Comparison of ENCODE assay signal across 9 mouse cellular contexts in genomic region chr7:96869079-96869810, GRCm38 (mm10).
DNase-seq lines count a peak whose midpoint lies in the region; ATAC-seq and TF ChIP-seq lines count a peak whose summit lies in the region.
"Had no signal": no experiment of that assay in that cellular context is flagged by ENCODE, and none has a peak within 500 bp of the region (broad histone marks: within the 10 kb centered on the region; RNA-seq: fewer than 3 reads in every experiment).

No protein-coding gene starts in this region.

- H3K4me3 ChIP-seq in lung, embryonic 14.5 days (ENCODE audit: low read depth, low read length): no peak overlapping the region
- no peak overlapping the region for H3K4me3 ChIP-seq in lung, adult 2 months (replicated peaks; ENCODE audit: extremely low read depth, low read depth, low read length)

- peak; percentile 23; the same call in 1 of the 2 replicates for ATAC-seq in lung, embryonic 14.5 days (ENCODE audit: insufficient read depth)

- no peak overlapping the region for H3K27ac ChIP-seq in lung, embryonic 14.5 days (ENCODE audit: low read depth)

- TF ChIP-seq CTCF in lung, embryonic 14.5 days (IDR thresholded peaks at IDR 0.05; ENCODE audit: low read depth): no peak
- TF ChIP-seq CTCF in lung, adult 2 months (IDR thresholded peaks at IDR 0.05; ENCODE audit: insufficient read depth, low read length): no peak

- DNase-seq in lung, embryonic 14.5 days: peak; percentile 17
- no peak for DNase-seq in lung, adult 2 months
- DNase-seq in cerebellum, postnatal 10 days: peak; percentile 94 to 96
- peak; percentile 61 for DNase-seq in layer of hippocampus, adult 9-11 months
- DNase-seq in right cerebral cortex, postnatal 10 days (ENCODE audit: low spot score in 2 of 2): peak; percentile 88 to 91
- DNase-seq in adrenal gland, adult 2 months: no peak
- DNase-seq in spleen, adult 12 weeks (ENCODE audit: low spot score): no peak
- DNase-seq in kidney, adult 18-20 months: no peak

- TF ChIP-seq POLR2A in lung, adult 2 months (IDR thresholded peaks at IDR 0.05; ENCODE audit: borderline replicate concordance, extremely low read depth, low read depth, low read length): no peak

- no peak overlapping the region for H3K9ac ChIP-seq in lung, embryonic 14.5 days

- H3K9me3 ChIP-seq in lung, embryonic 14.5 days (ENCODE audit: low read depth, low read length): no peaks in the 10 kb centered on the region

- H3K4me2 ChIP-seq in lung, embryonic 14.5 days: no peak overlapping the region
- H3K4me2 ChIP-seq: heart, embryonic 11.5 days had no signal

- WGBS in lung, embryonic 14.5 days: 75% methylated on average over 16 of the region's 16 CpGs
- 71% methylated on average over 16 of the region's 16 CpGs for WGBS in lung, adult 2 months

- H3K27me3 ChIP-seq in lung, embryonic 14.5 days (ENCODE audit: insufficient read depth, low read length): no peaks in the 10 kb centered on the region

- H3K4me1 ChIP-seq in lung, embryonic 14.5 days (ENCODE audit: insufficient read depth): no peaks in the 10 kb centered on the region
- H3K4me1 ChIP-seq in lung, adult 2 months (ENCODE audit: control insufficient read depth, insufficient read depth, low read length): peaks cover 3% of the 10 kb centered on the region; the same call in 1 of the 2 replicates

- H3K36me3 ChIP-seq in lung, embryonic 14.5 days (ENCODE audit: insufficient read depth): peaks cover 19% of the 10 kb centered on the region

Comparison
In these comparisons a context has a peak if more than half of its experiments do, and no peak if none do; other contexts are left out.
1. DNase-seq: peak in lung, embryonic 14.5 days (single experiment), cerebellum, postnatal 10 days (2 of 2), layer of hippocampus, adult 9-11 months (single experiment) and right cerebral cortex, postnatal 10 days (2 of 2); none in lung, adult 2 months (single experiment), adrenal gland, adult 2 months (single experiment), spleen, adult 12 weeks (single experiment) and kidney, adult 18-20 months (single experiment).